11 mouse cellular contexts compared by ENCODE assay signal in the genomic region with DNA sequence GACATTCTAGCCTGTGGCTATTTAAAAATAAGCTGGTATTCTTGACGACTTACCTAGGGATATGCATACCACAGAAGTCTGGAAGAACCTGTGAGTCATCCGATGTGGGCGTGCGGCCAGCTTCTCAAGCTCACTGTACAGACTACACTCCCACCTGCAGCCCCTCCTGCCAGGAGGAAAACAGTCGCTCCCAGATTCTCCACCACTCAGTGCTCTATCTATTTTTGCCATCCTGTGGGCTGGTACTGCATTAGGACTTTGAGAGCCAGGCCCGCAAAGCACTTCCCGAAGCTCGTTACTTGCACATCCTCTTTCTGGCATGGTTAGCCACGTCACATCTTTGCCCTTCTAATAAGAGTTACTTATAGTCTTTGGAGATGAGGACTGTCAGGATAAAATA. TPM values are rescaled to one million over a fixed set of nuclear protein-coding genes. Genes with fewer than 3 reads are reported as not detected.
A peak's percentile ranks its signal among the peaks of the same experiment; 100 is the strongest.
DNase-seq lines count a peak whose midpoint lies in the region; ATAC-seq and TF ChIP-seq lines count a peak whose summit lies in the region.
"Had no signal": no experiment of that assay in that cellular context is flagged by ENCODE, and none has a peak within 500 bp of the region (broad histone marks: within the 10 kb centered on the region; RNA-seq: fewer than 3 reads in every experiment).

No protein-coding gene starts in this region.

- WGBS in kidney, adult 2 months, result 80% methylated on average over 9 of the region's 9 CpGs
- 79% methylated on average over 9 of the region's 9 CpGs for WGBS in midbrain, embryonic 15.5 days

- H3K4me3 ChIP-seq in layer of hippocampus, adult 2 months, result no peak overlapping the region
- no peak overlapping the region for H3K4me3 ChIP-seq in kidney, adult 2 months (ENCODE audit: insufficient read depth, low read depth, low read length)
- H3K4me3 ChIP-seq in midbrain, embryonic 15.5 days, result no peak overlapping the region
- H3K4me3 ChIP-seq: embryonic facial prominence, embryonic 12.5 days; hindbrain, embryonic 13.5 days; liver, embryonic 15.5 days had no signal

- DNase-seq in kidney, postnatal 10 days, result peak; percentile 41
- no peak for DNase-seq in kidney, postnatal 36 days
- DNase-seq in brain, adult 2 months (ENCODE audit: low read depth, low spot score), result peak; percentile 97
- DNase-seq in layer of hippocampus, adult 2 months (ENCODE audit: low spot score in 2 of 2), result peak; percentile 55 to 75
- DNase-seq in kidney, adult 2 months, result no peak

- H3K36me3 ChIP-seq in kidney, adult 2 months (ENCODE audit: control insufficient read depth, insufficient read depth, low read length), result peaks cover 1% of the 10 kb centered on the region; the same call in 1 of the 2 replicates
- peaks cover 10% of the 10 kb centered on the region; the same call in 1 of the 2 replicates for H3K36me3 ChIP-seq in midbrain, embryonic 15.5 days (replicated peaks)

- no peak overlapping the region for H3K4me2 ChIP-seq in midbrain, embryonic 15.5 days
- H3K4me2 ChIP-seq: embryonic facial prominence, embryonic 12.5 days; hindbrain, embryonic 13.5 days; liver, embryonic 15.5 days had no signal

- no peaks in the 10 kb centered on the region for H3K9me3 ChIP-seq in midbrain, embryonic 15.5 days
- H3K9me3 ChIP-seq: embryonic facial prominence, embryonic 12.5 days; hindbrain, embryonic 13.5 days; liver, embryonic 15.5 days had no signal

- no peaks in the 10 kb centered on the region for H3K27me3 ChIP-seq in kidney, adult 2 months (replicated peaks; ENCODE audit: control insufficient read depth, insufficient read depth, low read length)
- H3K27me3 ChIP-seq in midbrain, embryonic 15.5 days (replicated peaks), result no peaks in the 10 kb centered on the region
- H3K27me3 ChIP-seq: embryonic facial prominence, embryonic 12.5 days; hindbrain, embryonic 13.5 days; liver, embryonic 15.5 days had no signal

- H3K27ac ChIP-seq in layer of hippocampus, adult 2 months, result peak overlapping the region; percentile 82
- no peak overlapping the region for H3K27ac ChIP-seq in kidney, adult 2 months (ENCODE audit: insufficient read depth, low read depth, low read length)
- H3K27ac ChIP-seq in midbrain, embryonic 15.5 days, result no peak overlapping the region
- H3K27ac ChIP-seq: embryonic facial prominence, embryonic 12.5 days; hindbrain, embryonic 13.5 days; liver, embryonic 15.5 days had no signal

- TF ChIP-seq POLR2A in kidney, adult 2 months (IDR thresholded peaks at IDR 0.05; ENCODE audit: low read depth, low read length), result no peak

- H3K9ac ChIP-seq in midbrain, embryonic 15.5 days, result no peak overlapping the region
- H3K9ac ChIP-seq: embryonic facial prominence, embryonic 12.5 days; hindbrain, embryonic 13.5 days; liver, embryonic 15.5 days had no signal

- ATAC-seq in monocyte, adult 5-6 weeks (replicated peaks; ENCODE audit: insufficient number of reproducible peaks, low FRiP score, low TSS enrichment, poor library complexity, severe bottlenecking), result peak; percentile 70; the same call in 1 of the 2 replicates
- no peak for ATAC-seq in activated CD4-positive, CD25-positive, alpha-beta regulatory T cell, adult 4 months
- ATAC-seq in midbrain, embryonic 15.5 days (replicated peaks), result no peak; the same call in 1 of the 2 replicates

- H3K4me1 ChIP-seq in kidney, adult 2 months (ENCODE audit: control insufficient read depth, insufficient read depth, low read length), result no peaks in the 10 kb centered on the region
- H3K4me1 ChIP-seq in midbrain, embryonic 15.5 days, result no peaks in the 10 kb centered on the region
- H3K4me1 ChIP-seq: embryonic facial prominence, embryonic 12.5 days; hindbrain, embryonic 13.5 days; liver, embryonic 15.5 days had no signal

- TF ChIP-seq CTCF in layer of hippocampus, adult 2 months (conservative IDR thresholded peaks at IDR 0.05), result no peak
- no peak for TF ChIP-seq CTCF in kidney, adult 2 months (conservative IDR thresholded peaks at IDR 0.05; ENCODE audit: insufficient read depth, insufficient read length, low read depth, low read length)

RNA-seq across cellular contexts. Expression of gene Rnf169, which starts 32.9 kb away (rescaled TPM):
- 10 to 100 TPM; 26.6 to 28.2 TPM for total RNA-seq in layer of hippocampus, adult 2 months (2021)
- total RNA-seq in monocyte, adult 5-6 weeks (2017), result 19.5 to 62.6 TPM (median 41.4 TPM) in 3 replicates
- polyA plus RNA-seq in activated CD4-positive, CD25-positive, alpha-beta regulatory T cell, adult 4 months (2017; shearing (Covaris generic)), result 1 to 10 TPM; 6.0 to 6.6 TPM
- polyA plus RNA-seq in kidney, adult 2 months (2012; rRNA removed), result 5.6 and 5.7 TPM in 2 replicates
- 5.7 and 6.2 TPM in 2 replicates for polyA plus RNA-seq in midbrain, embryonic 15.5 days (2015; fragmentation: Nextera tagmentation; extraction: Ambion mirVana)

RNA-seq across cellular contexts. Expression of gene Chrdl2, which starts 58.6 kb away (rescaled TPM):
- total RNA-seq in layer of hippocampus, adult 2 months (2021), result under 1 TPM; 0.27 to 0.38 TPM
- not detected in 3 replicates for total RNA-seq in monocyte, adult 5-6 weeks (2017)
- polyA plus RNA-seq in activated CD4-positive, CD25-positive, alpha-beta regulatory T cell, adult 4 months (2017; shearing (Covaris generic)), result not detected
- 0.23 and 0.36 TPM in 2 replicates for polyA plus RNA-seq in kidney, adult 2 months (2012; rRNA removed)
- 0.34 TPM in 1 of 2 replicates, not detected in the other for polyA plus RNA-seq in midbrain, embryonic 15.5 days (2015; fragmentation: Nextera tagmentation; extraction: Ambion mirVana)
- polyA plus RNA-seq: liver, embryonic 15.5 days had no signal

Comparison
In these comparisons a context has a peak if more than half of its experiments do, and no peak if none do; other contexts are left out.
1. DNase-seq: peak in kidney, postnatal 10 days (single experiment), brain, adult 2 months (single experiment) and layer of hippocampus, adult 2 months (2 of 2); none in kidney, postnatal 36 days (0 of 2) and kidney, adult 2 months (single experiment).